In genomic region chr3:68954487-68954886, GRCm38 (mm10) we compare ENCODE assay signal across 8 mouse cellular contexts. TPM values are rescaled to one million over a fixed set of nuclear protein-coding genes. Genes with fewer than 3 reads are reported as not detected.
DNase-seq lines count a peak whose midpoint lies in the region; ATAC-seq lines count a peak whose summit lies in the region.
"Had no signal": no experiment of that assay in that cellular context is flagged by ENCODE, and none has a peak within 500 bp of the region (broad histone marks: within the 10 kb centered on the region; RNA-seq: fewer than 3 reads in every experiment).

No protein-coding gene starts in this region.

- H3K4me3 ChIP-seq in neural tube, embryonic 15.5 days (replicated peaks), result no peak overlapping the region
- H3K4me3 ChIP-seq: limb, embryonic 12.5 days had no signal

- ATAC-seq in CD4-positive, CD25-positive, alpha-beta regulatory T cell, adult 4 months, result peak; percentile 67
- ATAC-seq in neural tube, embryonic 15.5 days (ENCODE audit: low FRiP score), result no peak

- no peak overlapping the region for H3K27ac ChIP-seq in neural tube, embryonic 15.5 days (replicated peaks)
- H3K27ac ChIP-seq: limb, embryonic 12.5 days had no signal

- H3K9ac ChIP-seq in neural tube, embryonic 15.5 days (replicated peaks), result no peak overlapping the region
- H3K9ac ChIP-seq: limb, embryonic 12.5 days had no signal

- no peaks in the 10 kb centered on the region for H3K27me3 ChIP-seq in neural tube, embryonic 15.5 days (replicated peaks)
- H3K27me3 ChIP-seq: limb, embryonic 12.5 days had no signal

- H3K36me3 ChIP-seq in neural tube, embryonic 15.5 days, result no peaks in the 10 kb centered on the region

- peak; percentile 31 for DNase-seq in layer of hippocampus, adult 11-12 months (ENCODE audit: low spot score)
- DNase-seq in layer of hippocampus, adult 8-10 months (ENCODE audit: low spot score in 2 of 2), result no peak
- DNase-seq in A20 (ENCODE audit: low read depth, low spot score), result peak; percentile 69
- DNase-seq in embryo, embryonic 9.5 days (ENCODE audit: extremely low spot score), result peak; percentile 34
- DNase-seq in urinary bladder, postnatal 25 days (ENCODE audit: low spot score), result no peak

- no peaks in the 10 kb centered on the region for H3K4me1 ChIP-seq in neural tube, embryonic 15.5 days
- H3K4me1 ChIP-seq: limb, embryonic 12.5 days had no signal

- H3K9me3 ChIP-seq in neural tube, embryonic 15.5 days (replicated peaks), result no peaks in the 10 kb centered on the region
- H3K9me3 ChIP-seq: limb, embryonic 12.5 days had no signal

- 53% methylated on average over 6 of the region's 6 CpGs for WGBS in neural tube, embryonic 15.5 days

- H3K4me2 ChIP-seq in neural tube, embryonic 15.5 days, result no peak overlapping the region
- H3K4me2 ChIP-seq: limb, embryonic 12.5 days had no signal

RNA-seq across cellular contexts. Expression of gene Ift80, which starts 49.9 kb away (rescaled TPM):
- 10 to 100 TPM; 23.9 to 30.2 (median 28.3) TPM for total RNA-seq in layer of hippocampus, adult 8-10 months (2022)
- polyA plus RNA-seq in CD4-positive, CD25-positive, alpha-beta regulatory T cell, adult 4 months (2017; shearing (Covaris generic)), result 100 to 1,000 TPM; 165 to 175 TPM
- polyA plus RNA-seq in neural tube, embryonic 15.5 days (2015; fragmentation: Nextera tagmentation; extraction: Ambion mirVana), result 7.3 and 11.0 TPM in 2 replicates

RNA-seq across cellular contexts. Expression of gene Smc4, which starts 50.1 kb away (rescaled TPM):
- 1 to 10 TPM; 5.8 to 10.0 (median 7.5) TPM for total RNA-seq in layer of hippocampus, adult 8-10 months (2022)
- polyA plus RNA-seq in CD4-positive, CD25-positive, alpha-beta regulatory T cell, adult 4 months (2017; shearing (Covaris generic)), result 100 to 1,000 TPM; 450 to 528 TPM
- 28.3 and 72.3 TPM in 2 replicates for polyA plus RNA-seq in neural tube, embryonic 15.5 days (2015; fragmentation: Nextera tagmentation; extraction: Ambion mirVana)

Comparison
In these comparisons a context has a peak if more than half of its experiments do, and no peak if none do; other contexts are left out.
1. DNase-seq: peak in layer of hippocampus, adult 11-12 months (single experiment), A20 (single experiment) and embryo, embryonic 9.5 days (single experiment); none in layer of hippocampus, adult 8-10 months (0 of 2) and urinary bladder, postnatal 25 days (single experiment).
2. RNA of gene Ift80, which starts 49.9 kb away (polyA plus RNA-seq): 165 to 175 TPM in CD4-positive, CD25-positive, alpha-beta regulatory T cell, adult 4 months; 7.3 to 11.0 TPM in neural tube, embryonic 15.5 days; every median in the first group is over 10 times any median in the second.